Mouse (Mus musculus) midbrain, embryonic 15.5 days (tissue): ENCODE data around the gene Spg7. TPM values are rescaled to one million over a fixed set of nuclear protein-coding genes. Genes with fewer than 3 reads are reported as not detected.

Experiments used
- ATAC-seq: fragments of 200-750 bp; cut with Nextera tagmentation; replicated peaks from 2 replicates; pipeline ENCODE4 v1.8.0; 2017; ENCODE audit warnings: moderate TSS enrichment
- H3K27ac ChIP-seq: fragments of 300-500 bp; sonication (generic); 2 replicates; pipeline ENCODE4 v1.5.1; 2015; ENCODE audit warnings: mild to moderate bottlenecking, inconsistent platforms
- H3K27me3 ChIP-seq: fragments of 300-500 bp; sonication (generic); replicated peaks from 2 replicates; pipeline ENCODE4 v1.6.1; 2015; ENCODE audit warnings: inconsistent platforms
- H3K36me3 ChIP-seq: fragments of 300-500 bp; sonication (generic); replicated peaks from 2 replicates; pipeline ENCODE4 v1.6.1; 2015; ENCODE audit warnings: inconsistent platforms
- H3K4me1 ChIP-seq: fragments of 300-500 bp; sonication (generic); 2 replicates; pipeline ENCODE4 v1.6.1; 2015; ENCODE audit warnings: inconsistent platforms
- H3K4me2 ChIP-seq: fragments of 300-500 bp; sonication (generic); 2 replicates; pipeline ENCODE4 v1.6.1; 2015; ENCODE audit warnings: inconsistent platforms, mild to moderate bottlenecking, moderate library complexity
- H3K4me3 ChIP-seq: fragments of 300-500 bp; sonication (generic); 2 replicates; pipeline ENCODE4 v1.5.1; 2015; ENCODE audit warnings: mild to moderate bottlenecking, inconsistent platforms
- H3K9ac ChIP-seq: fragments of 300-500 bp; sonication (generic); 2 replicates; pipeline ENCODE4 v1.6.1; 2015; ENCODE audit warnings: mild to moderate bottlenecking, inconsistent platforms
- H3K9me3 ChIP-seq: fragments of 300-500 bp; sonication (generic); 2 replicates; pipeline ENCODE4 v1.6.1; 2016; ENCODE audit warnings: inconsistent platforms
- WGBS: fragments of 180-500 bp; shearing (Covaris S2); methylation state at CpG from one replicate; pipeline ENCODE4 v1.1.7; 2015; ENCODE audit warnings: mixed read lengths; 5-methylcytosine and 5-hydroxymethylcytosine counted together
- polyA plus RNA-seq: library from polyadenylated mRNA; unstranded; fragments of >200 nt; fragmentation: Nextera tagmentation; extraction: Ambion mirVana; gene quantifications from 2 replicates; pipeline ENCODE4 v1.2.1, GENCODE M21; 2015

Spg7 gene
- polyA plus RNA-seq, 1 experiment from 2014 or later: 49.0 TPM

DNA sequence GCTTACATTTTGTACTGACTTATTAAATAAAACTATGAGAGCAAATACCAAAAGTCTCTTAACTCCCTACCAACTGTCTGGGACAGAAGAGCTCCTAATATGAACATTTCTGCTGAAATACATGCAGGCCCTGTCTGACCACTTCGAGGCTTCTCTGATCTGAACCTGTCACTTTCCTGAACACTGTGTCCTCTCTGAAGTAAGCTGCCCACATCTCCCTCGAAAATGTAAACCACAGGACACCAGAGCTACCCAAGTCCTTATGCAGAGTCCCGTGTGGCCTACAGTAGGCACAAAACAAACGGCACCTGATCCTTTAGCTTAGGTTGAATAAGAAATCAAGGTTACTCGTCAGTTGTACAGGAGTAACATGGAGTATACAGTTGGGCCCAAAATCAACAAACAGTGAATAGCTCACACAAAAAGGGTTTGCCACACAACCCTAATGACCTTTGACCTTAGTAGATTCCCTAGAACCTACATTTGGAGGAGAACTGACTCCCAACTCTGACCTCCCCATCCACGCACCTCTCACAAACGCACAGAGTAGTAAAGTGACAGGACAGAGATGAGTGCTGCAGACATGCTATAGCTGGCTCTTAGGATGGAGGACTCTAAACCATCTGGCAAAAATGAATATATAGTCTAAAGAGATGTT lies 31.3 kb upstream of the Spg7 start:
- no peak overlapping the region for H3K4me2 ChIP-seq
- no peak overlapping the region for H3K9ac ChIP-seq
- no peak for ATAC-seq
- WGBS: 85% methylated on average over 7 of the region's 7 CpGs
- H3K27ac ChIP-seq: no peak overlapping the region
- no peaks in the 10 kb centered on the region for H3K36me3 ChIP-seq
- H3K4me3 ChIP-seq: no peak overlapping the region
- H3K27me3 ChIP-seq: no peaks in the 10 kb centered on the region
- no peaks in the 10 kb centered on the region for H3K9me3 ChIP-seq
- H3K4me1 ChIP-seq: peaks cover 5% of the 10 kb centered on the region; the same call in 1 of the 2 replicates

DNA sequence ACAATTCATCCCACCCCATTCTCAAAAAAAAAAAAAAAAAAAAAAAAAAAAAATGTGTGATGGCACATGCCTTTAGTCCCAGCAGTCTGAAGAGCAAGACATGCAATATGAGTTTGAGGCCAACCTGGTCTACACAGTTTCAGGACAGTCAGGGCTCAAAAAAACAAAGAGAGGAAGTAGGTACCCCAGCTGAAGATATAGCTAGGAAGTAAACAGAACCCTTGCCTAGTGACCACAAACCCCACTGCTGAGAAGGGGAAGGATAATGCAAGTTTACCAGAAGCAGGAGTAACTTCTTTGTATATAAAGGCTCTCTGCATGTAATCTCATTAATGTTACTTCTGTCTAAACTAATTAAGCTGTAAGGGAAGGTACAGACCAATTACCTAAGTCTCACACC lies 30.0 kb upstream of the Spg7 start:
- Histone ChIP-seq H3K4me2 (no peak overlapping the region), H3K4me1 (peaks cover 7% of the 10 kb centered on the region; the same call in 1 of the 2 replicates), H3K4me3 (no peak overlapping the region), H3K9ac (no peak overlapping the region), H3K27me3 (no peaks in the 10 kb centered on the region), H3K9me3 (no peaks in the 10 kb centered on the region), H3K36me3 (no peaks in the 10 kb centered on the region), H3K27ac (no peak overlapping the region)
- ATAC-seq: no peak

DNA sequence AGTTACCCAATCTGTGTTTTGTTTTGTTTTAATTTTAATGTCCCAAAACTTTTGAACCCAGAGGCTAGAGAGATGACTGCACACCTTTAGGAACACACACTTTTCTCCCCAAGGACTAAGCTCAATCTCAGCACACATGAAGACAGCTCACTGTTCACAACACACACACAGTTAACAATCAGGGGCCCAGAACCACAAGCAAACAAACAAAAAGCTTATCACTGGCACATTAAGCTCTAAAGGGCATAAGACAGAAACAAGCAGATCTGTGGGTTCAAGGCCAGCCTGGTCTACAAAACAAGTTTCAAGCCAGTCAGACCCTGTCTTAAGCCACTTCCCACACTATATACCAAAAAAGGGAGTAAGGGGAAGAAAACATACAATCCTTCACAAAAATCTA lies 29.3 kb upstream of the Spg7 start:
- H3K27ac ChIP-seq: no peak overlapping the region
- no peaks in the 10 kb centered on the region for H3K27me3 ChIP-seq
- H3K36me3 ChIP-seq: no peaks in the 10 kb centered on the region
- H3K9ac ChIP-seq: no peak overlapping the region
- no peaks in the 10 kb centered on the region for H3K9me3 ChIP-seq
- H3K4me1 ChIP-seq: peaks cover 9% of the 10 kb centered on the region; the same call in 1 of the 2 replicates
- no peak for ATAC-seq
- H3K4me3 ChIP-seq: no peak overlapping the region
- no peak overlapping the region for H3K4me2 ChIP-seq

DNA sequence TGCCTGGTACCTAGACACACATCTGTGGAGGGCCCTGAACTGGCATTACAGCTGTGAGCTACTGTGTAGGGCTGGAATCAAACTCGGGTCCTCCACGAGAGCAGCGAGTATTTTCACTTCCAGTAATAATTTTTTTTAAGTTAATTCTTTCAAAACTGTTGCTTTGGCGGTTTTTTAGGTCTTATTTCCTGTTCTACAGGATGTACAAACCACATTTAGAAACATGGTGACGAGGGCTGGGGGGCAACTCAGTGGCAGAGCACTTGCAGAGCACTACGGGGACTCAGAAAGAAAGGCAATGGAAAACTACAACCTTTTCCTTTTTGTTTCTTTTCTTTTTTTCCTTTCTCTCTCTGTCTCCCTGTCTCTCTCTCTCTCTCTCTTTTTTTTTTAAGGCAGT lies 28.6 kb upstream of the Spg7 start:
- no peaks in the 10 kb centered on the region for H3K36me3 ChIP-seq
- H3K27me3 ChIP-seq: no peaks in the 10 kb centered on the region
- H3K27ac ChIP-seq: no peak overlapping the region
- no peaks in the 10 kb centered on the region for H3K9me3 ChIP-seq
- ATAC-seq: no peak
- no peak overlapping the region for H3K4me2 ChIP-seq
- no peak overlapping the region for H3K4me3 ChIP-seq
- WGBS: 89% methylated on average over 6 of the region's 6 CpGs
- peaks cover 15% of the 10 kb centered on the region for H3K4me1 ChIP-seq
- no peak overlapping the region for H3K9ac ChIP-seq

DNA sequence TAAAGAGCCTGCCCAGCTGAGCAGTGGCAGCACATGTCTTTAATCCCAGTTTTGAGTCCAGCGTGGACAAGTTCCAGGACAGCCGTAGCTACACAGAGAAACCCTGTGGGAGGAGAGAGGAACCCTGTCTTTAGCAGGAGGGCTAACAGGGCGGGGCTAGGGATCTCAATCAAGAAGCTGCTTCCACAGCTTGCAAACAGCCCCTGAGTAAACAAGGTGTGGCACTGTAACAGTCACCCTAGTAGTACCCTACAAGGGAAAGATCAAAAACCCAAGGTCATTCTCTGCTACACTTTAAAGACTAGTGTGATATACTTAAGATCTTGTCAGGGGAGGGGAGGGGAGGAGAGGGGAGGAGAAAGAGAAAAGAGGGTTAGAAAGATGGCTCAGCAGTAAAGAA lies 25.8 kb upstream of the Spg7 start:
- peaks cover 33% of the 10 kb centered on the region for H3K4me1 ChIP-seq
- H3K4me3 ChIP-seq: no peak overlapping the region
- ATAC-seq: no peak
- H3K27ac ChIP-seq: no peak overlapping the region
- no peak overlapping the region for H3K9ac ChIP-seq
- H3K27me3 ChIP-seq: no peaks in the 10 kb centered on the region
- no peak overlapping the region for H3K4me2 ChIP-seq
- no peaks in the 10 kb centered on the region for H3K36me3 ChIP-seq
- 64% methylated on average over 3 of the region's 3 CpGs for WGBS
- no peaks in the 10 kb centered on the region for H3K9me3 ChIP-seq

DNA sequence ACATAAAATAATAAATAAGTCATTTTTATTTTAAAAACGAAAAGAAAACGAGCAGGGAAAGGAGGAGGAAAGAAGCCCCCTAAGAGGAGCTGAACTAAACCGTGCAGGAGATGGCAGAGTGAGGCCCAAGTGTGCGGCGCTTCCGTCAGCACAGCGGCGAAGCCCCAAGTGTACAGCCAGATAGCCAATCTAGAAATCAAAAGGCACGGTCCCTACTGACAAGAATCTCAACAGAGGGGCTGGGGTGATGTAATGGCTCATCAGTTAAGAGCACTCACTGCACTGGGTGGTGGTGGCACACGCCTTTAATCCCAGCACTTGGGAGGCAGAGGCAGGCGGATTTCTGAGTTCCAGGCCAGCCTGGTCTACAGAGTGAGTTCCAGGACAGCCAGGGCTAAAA lies 25.3 kb upstream of the Spg7 start:
- Histone ChIP-seq H3K36me3 (no peaks in the 10 kb centered on the region), H3K4me1 (peaks cover 33% of the 10 kb centered on the region), H3K4me2 (no peak overlapping the region), H3K4me3 (no peak overlapping the region), H3K27me3 (no peaks in the 10 kb centered on the region), H3K9me3 (no peaks in the 10 kb centered on the region), H3K9ac (no peak overlapping the region), H3K27ac (no peak overlapping the region)
- WGBS: 88% methylated on average over 11 of the region's 11 CpGs
- ATAC-seq: no peak

DNA sequence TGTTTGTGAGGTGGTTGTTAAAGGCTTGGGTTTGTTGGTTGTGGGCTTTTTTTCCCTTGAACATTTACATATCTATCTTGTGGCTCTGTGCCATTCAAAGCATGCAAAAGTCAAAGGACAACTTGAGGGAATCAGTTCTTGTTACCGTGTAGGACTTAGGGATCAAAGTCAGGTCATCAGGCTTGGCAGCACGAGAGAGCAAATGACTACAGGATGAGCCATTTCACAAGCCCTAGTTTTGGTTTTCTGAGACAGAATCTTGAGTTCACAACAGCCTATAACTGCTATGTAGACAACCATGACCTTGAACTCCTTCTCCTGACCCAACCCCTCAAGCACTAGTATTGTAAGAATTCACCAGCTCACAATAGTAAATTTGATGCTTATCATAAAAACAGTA lies 24.4 kb upstream of the Spg7 start:
- no peak overlapping the region for H3K4me3 ChIP-seq
- no peak overlapping the region for H3K27ac ChIP-seq
- H3K36me3 ChIP-seq: no peaks in the 10 kb centered on the region
- WGBS: 64% methylated on average over 2 of the region's 2 CpGs
- H3K4me2 ChIP-seq: no peak overlapping the region
- no peaks in the 10 kb centered on the region for H3K27me3 ChIP-seq
- no peak for ATAC-seq
- no peaks in the 10 kb centered on the region for H3K9me3 ChIP-seq
- H3K4me1 ChIP-seq: peaks cover 37% of the 10 kb centered on the region
- H3K9ac ChIP-seq: no peak overlapping the region

DNA sequence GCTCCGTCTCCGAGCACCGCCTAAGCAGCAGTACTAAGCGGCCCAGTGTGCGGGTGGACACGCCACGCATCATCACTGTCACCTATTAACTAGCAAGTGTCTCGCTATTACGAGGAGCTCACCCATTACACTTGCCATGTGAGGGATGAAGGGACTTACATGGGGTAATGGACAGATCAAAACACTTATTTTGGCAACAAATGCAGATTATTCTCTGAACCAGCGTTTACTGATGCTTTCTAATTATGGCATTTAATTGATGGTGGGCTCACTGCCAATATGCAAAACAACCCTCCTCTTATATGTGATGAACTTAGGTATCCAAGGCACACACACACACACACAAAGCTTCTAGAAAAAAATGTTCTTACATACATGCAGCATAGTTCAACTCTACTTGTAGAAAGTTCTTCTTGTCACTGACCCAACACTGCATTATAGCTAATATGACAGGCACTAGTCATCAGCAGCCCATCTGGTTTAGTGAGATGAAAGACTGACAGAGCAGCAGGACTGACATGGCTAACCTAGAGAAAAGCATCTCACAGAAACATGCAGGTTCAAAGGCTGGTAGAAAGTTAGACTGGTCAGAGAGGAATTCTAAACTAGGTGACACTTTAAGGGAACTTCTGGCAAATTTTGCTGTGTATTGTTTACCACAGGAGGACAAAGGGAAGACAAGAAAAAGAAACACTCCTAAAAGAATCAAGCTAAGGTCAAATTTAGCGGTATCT lies 23.2 kb upstream of the Spg7 start:
- H3K9me3 ChIP-seq: no peaks in the 10 kb centered on the region
- H3K27me3 ChIP-seq: no peaks in the 10 kb centered on the region
- no peak for ATAC-seq
- H3K4me2 ChIP-seq: peak overlapping the region; percentile 70
- peak overlapping the region; percentile 95 for H3K27ac ChIP-seq
- H3K4me3 ChIP-seq: peak overlapping the region; percentile 93; the same call in 1 of the 2 replicates
- 0 out of 2 replicates have a peak overlapping the region, but pooled peaks have one; percentile 7 for H3K9ac ChIP-seq
- peaks cover 46% of the 10 kb centered on the region for H3K4me1 ChIP-seq
- H3K36me3 ChIP-seq: no peaks in the 10 kb centered on the region
- 24% methylated on average over 11 of the region's 11 CpGs for WGBS

DNA sequence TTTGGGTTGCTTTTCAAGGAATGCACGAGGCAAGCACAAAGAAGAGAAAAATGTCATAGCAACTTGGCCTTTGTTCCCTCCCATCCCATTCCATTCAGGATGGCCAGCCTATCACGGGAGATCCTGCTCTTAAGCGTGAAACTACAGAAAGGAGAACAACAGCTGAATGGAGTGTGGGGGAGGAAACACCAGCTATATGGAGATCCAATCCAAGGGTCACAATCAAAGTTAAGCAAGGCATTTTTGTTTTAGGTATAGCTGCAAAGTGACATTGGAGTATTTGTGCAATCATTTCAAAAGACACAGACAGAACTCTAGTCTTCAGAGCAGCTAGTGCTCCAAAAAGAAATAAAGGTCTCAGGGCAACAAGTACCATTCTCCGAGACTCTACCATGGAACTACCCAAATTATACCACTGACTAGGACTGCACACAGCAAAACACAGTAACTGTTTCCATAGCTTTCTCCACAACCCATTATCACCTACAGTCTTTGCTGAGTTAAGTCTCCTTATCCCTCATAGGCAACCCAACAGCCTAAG lies 22.6 kb upstream of the Spg7 start:
- H3K27ac ChIP-seq: peak overlapping the region; percentile 95

DNA sequence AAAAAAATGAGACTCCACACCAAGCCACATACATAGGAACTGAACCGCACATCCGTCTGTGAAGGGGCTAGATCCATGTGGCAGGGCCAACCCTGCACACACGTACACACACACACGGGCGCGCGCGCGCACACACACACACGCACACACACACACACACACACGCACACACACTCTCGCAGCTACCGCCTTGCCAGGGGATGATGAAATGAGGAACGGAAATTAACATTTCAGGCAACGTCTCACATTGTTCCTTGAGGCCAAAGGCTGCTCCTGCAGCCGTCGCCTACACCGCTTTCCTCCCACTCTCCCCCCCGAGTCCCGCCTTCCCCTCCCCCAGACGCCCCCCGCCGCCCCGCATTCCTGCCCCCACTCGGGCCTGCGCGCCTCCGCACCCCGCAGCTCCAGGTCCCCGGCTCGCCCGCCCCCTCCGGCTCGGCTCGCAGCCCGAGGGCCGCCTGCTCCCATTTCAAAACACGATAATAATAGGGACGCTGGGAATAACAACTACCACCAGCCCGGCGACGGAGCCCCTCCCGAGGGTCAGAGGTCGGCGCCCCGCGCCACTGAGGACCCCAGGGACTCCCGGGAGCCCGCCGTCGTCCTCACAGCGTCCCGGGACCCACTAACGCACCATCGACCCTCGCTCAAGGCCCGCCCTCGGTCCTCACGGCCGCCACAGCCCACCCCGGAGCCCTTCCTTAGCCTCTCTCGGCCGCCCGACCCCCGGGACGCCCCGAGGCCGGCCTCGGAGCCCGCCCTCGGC lies 21.6 kb upstream of the Spg7 start:
- H3K4me3 ChIP-seq: peak overlapping the region; percentile 93
- peak overlapping the region; percentile 98 for H3K9ac ChIP-seq
- H3K36me3 ChIP-seq: no peaks in the 10 kb centered on the region; the same call in 1 of the 2 replicates
- no peaks in the 10 kb centered on the region for H3K9me3 ChIP-seq
- WGBS: 0% methylated on average over 58 of the region's 71 CpGs
- peak overlapping the region; percentile 70 for H3K4me2 ChIP-seq
- peak overlapping the region; percentile 95 for H3K27ac ChIP-seq
- H3K27me3 ChIP-seq: no peaks in the 10 kb centered on the region
- peak; percentile 3; the same call in 1 of the 2 replicates for ATAC-seq
- H3K4me1 ChIP-seq: peaks cover 44% of the 10 kb centered on the region

More for the DNA sequence above, 22.6 kb upstream of the Spg7 start:
- H3K9me3 ChIP-seq: no peaks in the 10 kb centered on the region
- peak overlapping the region; percentile 93 for H3K4me3 ChIP-seq
- ATAC-seq: no peak
- no peaks in the 10 kb centered on the region for H3K36me3 ChIP-seq
- H3K27me3 ChIP-seq: no peaks in the 10 kb centered on the region
- peaks cover 45% of the 10 kb centered on the region for H3K4me1 ChIP-seq
- peak overlapping the region; percentile 70 for H3K4me2 ChIP-seq
- WGBS: 3% methylated on average over 4 of the region's 4 CpGs
- H3K9ac ChIP-seq: peak overlapping the region; percentile 7; the same call in 1 of the 2 replicates

DNA sequence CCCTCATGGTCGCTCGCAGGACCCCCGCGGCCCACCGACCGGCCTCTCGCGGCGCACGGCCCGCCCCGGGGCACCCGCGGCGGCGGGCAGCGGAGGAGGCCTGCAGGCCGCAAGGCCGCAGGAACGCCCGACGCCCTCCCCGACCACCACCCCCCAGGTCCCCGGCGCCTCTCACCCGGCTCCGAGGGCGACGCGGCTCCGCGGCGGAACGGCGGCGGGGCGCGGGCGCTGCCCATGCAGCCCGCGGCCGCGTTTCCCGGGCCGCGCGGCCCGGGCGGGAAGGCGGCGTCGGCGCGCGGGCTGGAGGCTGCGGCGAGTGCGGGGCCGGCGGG lies 21.0 kb upstream of the Spg7 start:
- peak; percentile 7; the same call in 1 of the 2 replicates for ATAC-seq
- H3K4me3 ChIP-seq: peak overlapping the region; percentile 93
- no peaks in the 10 kb centered on the region for H3K27me3 ChIP-seq
- H3K9me3 ChIP-seq: no peaks in the 10 kb centered on the region
- under 1% methylated on average over 55 of the region's 60 CpGs for WGBS
- no peaks in the 10 kb centered on the region; the same call in 1 of the 2 replicates for H3K36me3 ChIP-seq
- H3K4me1 ChIP-seq: peaks cover 42% of the 10 kb centered on the region
- H3K4me2 ChIP-seq: peak overlapping the region; percentile 70
- H3K27ac ChIP-seq: peak overlapping the region; percentile 95
- peak overlapping the region; percentile 98 for H3K9ac ChIP-seq
